Mouse (Mus musculus): ENCODE results near the gene Tprg. TPM values are rescaled to one million over a fixed set of nuclear protein-coding genes. Genes with fewer than 3 reads are reported as not detected.

The Tprg gene
- polyA plus RNA-seq, 1 experiment from 2014 or later: 0.15 TPM

GRCm38 (mm10) chr16:25411307-25411706 lies 124.7 kb downstream of the Tprg start:
- Histone ChIP-seq H3K9ac (no peak overlapping the region), H3K27ac (no peak overlapping the region), H3K4me1 (peaks cover 9% of the 10 kb centered on the region), H3K36me3 (replicated peaks) (no peaks in the 10 kb centered on the region), H3K4me2 (no peak overlapping the region), H3K9me3 (no peaks in the 10 kb centered on the region), H3K4me3 (no peak overlapping the region), H3K27me3 (replicated peaks) (no peaks in the 10 kb centered on the region)
- ATAC-seq (replicated peaks): no peak
- WGBS: 72% methylated on average over 3 of the region's 3 CpGs

- no peak overlapping the region for H3K9ac ChIP-seq
- H3K4me3 ChIP-seq: no peak overlapping the region
- 67% methylated on average over 1 of the region's 1 CpGs for WGBS
- H3K27me3 ChIP-seq (replicated peaks): no peaks in the 10 kb centered on the region
- H3K27ac ChIP-seq: no peak overlapping the region
- no peak for ATAC-seq (replicated peaks)
- H3K4me2 ChIP-seq: no peak overlapping the region
- H3K36me3 ChIP-seq (replicated peaks): no peaks in the 10 kb centered on the region
- no peaks in the 10 kb centered on the region for H3K4me1 ChIP-seq
- no peaks in the 10 kb centered on the region for H3K9me3 ChIP-seq
Measured at GRCm38 (mm10) chr16:25413885-25414284, 127.3 kb downstream of the Tprg start.

GRCm38 (mm10) chr16:25415186-25415585 lies 128.6 kb downstream of the Tprg start:
- H3K4me3 ChIP-seq: no peak overlapping the region
- H3K9ac ChIP-seq: no peak overlapping the region
- H3K9me3 ChIP-seq: no peaks in the 10 kb centered on the region
- H3K27ac ChIP-seq: no peak overlapping the region
- no peak overlapping the region for H3K4me2 ChIP-seq
- ATAC-seq (replicated peaks): no peak
- no peaks in the 10 kb centered on the region for H3K27me3 ChIP-seq (replicated peaks)
- no peaks in the 10 kb centered on the region for H3K36me3 ChIP-seq (replicated peaks)
- H3K4me1 ChIP-seq: no peaks in the 10 kb centered on the region

GRCm38 (mm10) chr16:25417875-25418630 lies 131.4 kb downstream of the Tprg start:
- ATAC-seq (replicated peaks): peak; percentile 56; the same call in 1 of the 2 replicates
- Histone ChIP-seq H3K9me3 (no peaks in the 10 kb centered on the region), H3K4me2 (no peak overlapping the region), H3K4me3 (no peak overlapping the region), H3K27ac (no peak overlapping the region), H3K4me1 (no peaks in the 10 kb centered on the region), H3K9ac (no peak overlapping the region), H3K36me3 (replicated peaks) (no peaks in the 10 kb centered on the region), H3K27me3 (replicated peaks) (no peaks in the 10 kb centered on the region)
- WGBS: 51% methylated on average over 11 of the region's 11 CpGs

GRCm38 (mm10) chr16:25422997-25423396 lies 136.4 kb downstream of the Tprg start:
- 49% methylated on average over 4 of the region's 4 CpGs for WGBS
- Histone ChIP-seq H3K36me3 (replicated peaks) (no peaks in the 10 kb centered on the region), H3K9ac (no peak overlapping the region), H3K4me3 (no peak overlapping the region), H3K27ac (no peak overlapping the region), H3K9me3 (no peaks in the 10 kb centered on the region), H3K4me1 (0 out of 2 replicates have a peak, but pooled peaks cover 7% of the 10 kb centered on the region), H3K4me2 (no peak overlapping the region), H3K27me3 (replicated peaks) (no peaks in the 10 kb centered on the region)
- no peak for ATAC-seq (replicated peaks)

GRCm38 (mm10) chr16:25424001-25424400 lies 137.4 kb downstream of the Tprg start:
- ATAC-seq (replicated peaks): no peak
- WGBS: 91% methylated on average over 4 of the region's 4 CpGs
- H3K27me3 ChIP-seq (replicated peaks): no peaks in the 10 kb centered on the region

GRCm38 (mm10) chr16:25424915-25425314 lies 138.3 kb downstream of the Tprg start:
- no peak overlapping the region for H3K4me3 ChIP-seq
- H3K9ac ChIP-seq: no peak overlapping the region
- 0 out of 2 replicates have a peak, but pooled peaks cover 7% of the 10 kb centered on the region for H3K4me1 ChIP-seq
- no peak overlapping the region for H3K27ac ChIP-seq
- ATAC-seq (replicated peaks): 0 out of 2 replicates have a peak, but pooled peaks have one; percentile 39
- no peaks in the 10 kb centered on the region for H3K9me3 ChIP-seq
- no peaks in the 10 kb centered on the region for H3K27me3 ChIP-seq (replicated peaks)
- no peaks in the 10 kb centered on the region for H3K36me3 ChIP-seq (replicated peaks)
- no peak overlapping the region for H3K4me2 ChIP-seq
- 30% methylated on average over 9 of the region's 9 CpGs for WGBS

More at GRCm38 (mm10) chr16:25424001-25424400, 137.4 kb downstream of the Tprg start:
- Histone ChIP-seq H3K4me1 (0 out of 2 replicates have a peak, but pooled peaks cover 7% of the 10 kb centered on the region), H3K4me3 (no peak overlapping the region), H3K36me3 (replicated peaks) (no peaks in the 10 kb centered on the region), H3K4me2 (no peak overlapping the region), H3K9ac (no peak overlapping the region), H3K27ac (no peak overlapping the region), H3K9me3 (no peaks in the 10 kb centered on the region)

GRCm38 (mm10) chr16:25425376-25425775 lies 138.8 kb downstream of the Tprg start:
- no peaks in the 10 kb centered on the region for H3K36me3 ChIP-seq (replicated peaks)
- H3K27me3 ChIP-seq (replicated peaks): no peaks in the 10 kb centered on the region
- no peak overlapping the region for H3K9ac ChIP-seq
- no peak overlapping the region for H3K4me3 ChIP-seq
- no peaks in the 10 kb centered on the region for H3K9me3 ChIP-seq
- ATAC-seq (replicated peaks): no peak
- 0 out of 2 replicates have a peak, but pooled peaks cover 7% of the 10 kb centered on the region for H3K4me1 ChIP-seq
- H3K27ac ChIP-seq: no peak overlapping the region
- 44% methylated on average over 1 of the region's 1 CpGs for WGBS
- H3K4me2 ChIP-seq: no peak overlapping the region

- Histone ChIP-seq H3K36me3 (replicated peaks) (no peaks in the 10 kb centered on the region), H3K27me3 (replicated peaks) (no peaks in the 10 kb centered on the region), H3K4me3 (no peak overlapping the region), H3K9ac (no peak overlapping the region), H3K27ac (no peak overlapping the region), H3K9me3 (no peaks in the 10 kb centered on the region), H3K4me2 (no peak overlapping the region), H3K4me1 (0 out of 2 replicates have a peak, but pooled peaks cover 7% of the 10 kb centered on the region)
- WGBS: 53% methylated on average over 3 of the region's 3 CpGs
- no peak for ATAC-seq (replicated peaks)
Measured at GRCm38 (mm10) chr16:25426261-25426660, 139.6 kb downstream of the Tprg start.

- Histone ChIP-seq H3K36me3 (replicated peaks) (no peaks in the 10 kb centered on the region), H3K9me3 (no peaks in the 10 kb centered on the region), H3K4me3 (no peak overlapping the region), H3K4me1 (no peaks in the 10 kb centered on the region), H3K27ac (no peak overlapping the region), H3K27me3 (replicated peaks) (no peaks in the 10 kb centered on the region), H3K4me2 (no peak overlapping the region), H3K9ac (no peak overlapping the region)
- ATAC-seq (replicated peaks): no peak
- 79% methylated on average over 2 of the region's 2 CpGs for WGBS
Measured at GRCm38 (mm10) chr16:25440039-25440438, 153.4 kb downstream of the Tprg start.

GRCm38 (mm10) chr16:25445580-25445979 lies 159.0 kb downstream of the Tprg start:
- Histone ChIP-seq H3K4me2 (no peak overlapping the region), H3K4me1 (0 out of 2 replicates have a peak, but pooled peaks cover 3% of the 10 kb centered on the region), H3K27ac (no peak overlapping the region), H3K9ac (no peak overlapping the region), H3K9me3 (no peaks in the 10 kb centered on the region), H3K27me3 (replicated peaks) (no peaks in the 10 kb centered on the region), H3K36me3 (replicated peaks) (no peaks in the 10 kb centered on the region), H3K4me3 (no peak overlapping the region)
- no peak for ATAC-seq (replicated peaks)
- WGBS: 48% methylated on average over 7 of the region's 7 CpGs

- Histone ChIP-seq H3K9ac (no peak overlapping the region), H3K4me3 (no peak overlapping the region), H3K4me1 (peaks cover 3% of the 10 kb centered on the region; the same call in 1 of the 2 replicates), H3K27ac (no peak overlapping the region), H3K36me3 (replicated peaks) (no peaks in the 10 kb centered on the region), H3K9me3 (no peaks in the 10 kb centered on the region), H3K27me3 (replicated peaks) (no peaks in the 10 kb centered on the region), H3K4me2 (no peak overlapping the region)
- WGBS: 72% methylated on average over 3 of the region's 3 CpGs
- no peak for ATAC-seq (replicated peaks)
Measured at GRCm38 (mm10) chr16:25451511-25451910, 164.9 kb downstream of the Tprg start.

- no peaks in the 10 kb centered on the region for H3K27me3 ChIP-seq (replicated peaks)
- H3K9me3 ChIP-seq: no peaks in the 10 kb centered on the region
- no peak overlapping the region for H3K27ac ChIP-seq
- no peak for ATAC-seq (replicated peaks)
- H3K4me2 ChIP-seq: no peak overlapping the region
- H3K4me3 ChIP-seq: no peak overlapping the region
- WGBS: 77% methylated on average over 4 of the region's 4 CpGs
- H3K4me1 ChIP-seq: 0 out of 2 replicates have a peak, but pooled peaks cover 4% of the 10 kb centered on the region
- no peaks in the 10 kb centered on the region for H3K36me3 ChIP-seq (replicated peaks)
- no peak overlapping the region for H3K9ac ChIP-seq
Measured at GRCm38 (mm10) chr16:25464732-25465131, 178.1 kb downstream of the Tprg start.
